Mouse (Mus musculus) adrenal gland, postnatal 14 days (tissue): Measurements from ENCODE around the gene Git2. TPM values are rescaled to one million over a fixed set of nuclear protein-coding genes. Genes with fewer than 3 reads are reported as not detected.

Experiments used
- DNase-seq: peaks from one replicate; pipeline ENCODE4 v3.0.0; 2021; ENCODE audit warnings: mixed read lengths
- total RNA-seq: library from RNA; stranded (reverse); gene quantifications from 2 replicates; pipeline ENCODE4 v1.2.3, GENCODE M21; 2021

Git2 gene
- total RNA-seq, 1 experiment from 2014 or later, result 42.7 TPM

- no peak for DNase-seq
Measured at GRCm38 (mm10) chr5:114720784-114721183, 54.5 kb downstream of the Git2 start.

GRCm38 (mm10) chr5:114719928-114720270 is 55.4 kb downstream of the Git2 start:
- no peak for DNase-seq

- peak; percentile 46 for DNase-seq
Measured at GRCm38 (mm10) chr5:114719003-114719927, 56.1 kb downstream of the Git2 start.

- no peak for DNase-seq
Measured at GRCm38 (mm10) chr5:114718483-114718882, 56.8 kb downstream of the Git2 start.

GRCm38 (mm10) chr5:114717937-114718336 is 57.4 kb downstream of the Git2 start:
- no peak for DNase-seq

- DNase-seq, result no peak
Measured at GRCm38 (mm10) chr5:114717292-114717691, 58.0 kb downstream of the Git2 start.

- DNase-seq, result no peak
Measured at GRCm38 (mm10) chr5:114714551-114714950, 60.8 kb downstream of the Git2 start.

GRCm38 (mm10) chr5:114709357-114709756 is 66.0 kb downstream of the Git2 start:
- DNase-seq, result no peak

- DNase-seq, result no peak
Measured at GRCm38 (mm10) chr5:114708491-114708890, 66.8 kb downstream of the Git2 start.

- peak; percentile 97 for DNase-seq
Measured at GRCm38 (mm10) chr5:114707265-114708068, 67.8 kb downstream of the Git2 start, which contains the start of gene Tchp. Tchp (plus strand) TSS chr5:114707760.

- DNase-seq, result peak; percentile 51
Measured at GRCm38 (mm10) chr5:114702403-114703392, 72.6 kb downstream of the Git2 start.

- DNase-seq, result no peak
Measured at GRCm38 (mm10) chr5:114699015-114699414, 76.3 kb downstream of the Git2 start.

- peak; percentile 72 for DNase-seq
Measured at GRCm38 (mm10) chr5:114698044-114698746, 77.1 kb downstream of the Git2 start.

- no peak for DNase-seq
Measured at GRCm38 (mm10) chr5:114696939-114697338, 78.4 kb downstream of the Git2 start.

GRCm38 (mm10) chr5:114695775-114696174 is 79.5 kb downstream of the Git2 start:
- DNase-seq, result no peak

GRCm38 (mm10) chr5:114690633-114691567 is 84.4 kb downstream of the Git2 start, which contains the start of gene Gltp:
Gltp (minus strand) TSS chr5:114690984.
- peak; percentile 96 for DNase-seq

GRCm38 (mm10) chr5:114689700-114690366 is 85.5 kb downstream of the Git2 start:
- peak; percentile 51 for DNase-seq

- DNase-seq, result no peak
Measured at GRCm38 (mm10) chr5:114688703-114689102, 86.6 kb downstream of the Git2 start.

- no peak for DNase-seq
Measured at GRCm38 (mm10) chr5:114687901-114688300, 87.4 kb downstream of the Git2 start.
